Mouse (Mus musculus) brain, embryonic 14.5 days (tissue): Measurements from ENCODE around the gene Tbc1d10c. TPM values are rescaled to one million over a fixed set of nuclear protein-coding genes. Genes with fewer than 3 reads are reported as not detected.
"Not testable (repeated sequence)": the region's sequence is repeated elsewhere in the genome, so short reads cannot be mapped to it uniquely, and the experiment has no call there.

Source experiments
- DNase-seq: peaks from one replicate; pipeline ENCODE4 v3.0.0-alpha.2; 2011; ENCODE audit warnings: low read depth
- CTCF ChIP-seq: fragments of 200-500 bp; IDR thresholded peaks from 2 replicates; pipeline ENCODE4 v1.5.1; 2012; ENCODE audit warnings: inconsistent platforms, mild to moderate bottlenecking, moderate library complexity, borderline replicate concordance; ENCODE audit not compliant: insufficient read depth, insufficient read length; ENCODE audit errors: extremely low read depth
- POLR2A ChIP-seq: fragments of 200-500 bp; IDR thresholded peaks from 2 replicates; pipeline ENCODE4 v1.6.1; 2012; ENCODE audit warnings: mild to moderate bottlenecking, inconsistent platforms, borderline replicate concordance; ENCODE audit not compliant: poor library complexity, insufficient read depth, insufficient read length, severe bottlenecking; ENCODE audit errors: extremely low read depth
- polyA plus RNA-seq: library from polyadenylated mRNA; depleted of rRNA; stranded (reverse); fragments of >200 nt; gene quantifications from 2 replicates; pipeline ENCODE4 v1.2.3, GENCODE M21; 2012

The Tbc1d10c gene
- polyA plus RNA-seq, 1 experiment: 1.8 TPM

GRCm38 (mm10) chr19:4147022-4147405, 44.1 kb downstream of the Tbc1d10c start:
- TF ChIP-seq POLR2A (no peak), CTCF (no peak)

GRCm38 (mm10) chr19:4146366-4147021, 44.6 kb downstream of the Tbc1d10c start:
- no peak for DNase-seq
- TF ChIP-seq CTCF (no peak), POLR2A (no peak)

More at GRCm38 (mm10) chr19:4147022-4147405, 44.1 kb downstream of the Tbc1d10c start:
- no peak for DNase-seq

GRCm38 (mm10) chr19:4145936-4146335, 45.1 kb downstream of the Tbc1d10c start:
- DNase-seq: no peak
- TF ChIP-seq POLR2A (no peak), CTCF (no peak)

- DNase-seq: no peak
- no peak for TF ChIP-seq POLR2A
- no peak for TF ChIP-seq CTCF
Observed at GRCm38 (mm10) chr19:4144550-4145498, 46.3 kb downstream of the Tbc1d10c start.

GRCm38 (mm10) chr19:4143759-4144268, 47.3 kb downstream of the Tbc1d10c start, which contains the start of gene Cabp4:
Gene Cabp4 (minus strand): TSS chr19:4144033.
- DNase-seq: no peak
- TF ChIP-seq POLR2A: no peak
- TF ChIP-seq CTCF: no peak

GRCm38 (mm10) chr19:4142416-4143173, 48.5 kb downstream of the Tbc1d10c start:
- DNase-seq: no peak
- no peak for TF ChIP-seq CTCF

GRCm38 (mm10) chr19:4140147-4140546, 50.9 kb downstream of the Tbc1d10c start:
- no peak for TF ChIP-seq CTCF
- no peak for TF ChIP-seq POLR2A
- no peak for DNase-seq

- DNase-seq: no peak
- no peak for TF ChIP-seq CTCF
- TF ChIP-seq POLR2A: no peak
Observed at GRCm38 (mm10) chr19:4139446-4139845, 51.6 kb downstream of the Tbc1d10c start, which contains the start of gene Gpr152. Gene Gpr152 (plus strand): TSS chr19:4139787.

GRCm38 (mm10) chr19:4137913-4138312, 53.2 kb downstream of the Tbc1d10c start:
- DNase-seq: no peak
- no peak for TF ChIP-seq POLR2A
- no peak for TF ChIP-seq CTCF

- DNase-seq: no peak
- TF ChIP-seq POLR2A (no peak), CTCF (no peak)
Observed at GRCm38 (mm10) chr19:4136463-4136862, 54.6 kb downstream of the Tbc1d10c start.

- peak; percentile 16; the same call in 1 of the 2 replicates for TF ChIP-seq CTCF
- DNase-seq: not testable (repeated sequence)
Observed at GRCm38 (mm10) chr19:4135963-4136345, 55.1 kb downstream of the Tbc1d10c start.

- DNase-seq: not testable (repeated sequence)
Observed at GRCm38 (mm10) chr19:4135229-4135962, 55.7 kb downstream of the Tbc1d10c start.
